Mouse (Mus musculus) stomach, embryonic 16.5 days (tissue): ENCODE data around the gene Wrnip1. TPM values are rescaled to one million over a fixed set of nuclear protein-coding genes. Genes with fewer than 3 reads are reported as not detected.

ENCODE experiments used
- ATAC-seq: fragments of 200-750 bp; cut with Nextera tagmentation; 2 replicates; pipeline ENCODE4 v1.8.0; 2017; ENCODE audit warnings: moderate number of reproducible peaks, moderate TSS enrichment; ENCODE audit not compliant: insufficient read depth, low FRiP score
- H3K27ac ChIP-seq: fragments of 300-500 bp; sonication (generic); 2 replicates; pipeline ENCODE4 v1.5.1; 2014; ENCODE audit warnings: low read length
- H3K27me3 ChIP-seq: fragments of 300-500 bp; sonication (generic); 2 replicates; pipeline ENCODE4 v1.6.1; 2014; ENCODE audit warnings: low read length, control low read depth, mixed read lengths; ENCODE audit not compliant: control insufficient read depth, insufficient read depth
- H3K36me3 ChIP-seq: fragments of 300-500 bp; sonication (generic); 2 replicates; pipeline ENCODE4 v1.6.1; 2014; ENCODE audit warnings: low read length; ENCODE audit not compliant: control insufficient read depth, insufficient read depth
- H3K4me1 ChIP-seq: fragments of 300-500 bp; sonication (generic); 2 replicates; pipeline ENCODE4 v1.6.1; 2014; ENCODE audit warnings: low read length, control low read depth, mixed read lengths; ENCODE audit not compliant: control insufficient read depth, insufficient read depth
- H3K4me2 ChIP-seq: fragments of 300-500 bp; sonication (generic); 2 replicates; pipeline ENCODE4 v1.6.1; 2014; ENCODE audit warnings: low read depth, low read length, mixed read lengths
- H3K4me3 ChIP-seq: fragments of 300-500 bp; sonication (generic); replicated peaks from 2 replicates; pipeline ENCODE4 v1.5.1; 2014; ENCODE audit warnings: mild to moderate bottlenecking, low read length
- H3K9ac ChIP-seq: fragments of 300-500 bp; sonication (generic); 2 replicates; pipeline ENCODE4 v1.6.1; 2014; ENCODE audit warnings: low read length
- H3K9me3 ChIP-seq: fragments of 300-500 bp; sonication (generic); replicated peaks from 2 replicates; pipeline ENCODE4 v1.6.1; 2016; ENCODE audit warnings: low read length, control low read depth; ENCODE audit not compliant: control insufficient read depth
- WGBS: fragments of 180-500 bp; shearing (Covaris S2); extraction: QIAGEN DNeasy Blood & Tissue Kit; methylation state at CpG from one replicate; pipeline ENCODE4 v1.1.7; 2014; 5-methylcytosine and 5-hydroxymethylcytosine counted together
- polyA plus RNA-seq: library from polyadenylated mRNA; unstranded; fragments of >200 nt; fragmentation: Nextera tagmentation; extraction: Ambion mirVana; gene quantifications from 2 replicates; pipeline ENCODE4 v1.2.1, GENCODE M21; 2015

Gene Wrnip1
- polyA plus RNA-seq, 1 experiment from 2014 or later, result 12.7 TPM

DNA sequence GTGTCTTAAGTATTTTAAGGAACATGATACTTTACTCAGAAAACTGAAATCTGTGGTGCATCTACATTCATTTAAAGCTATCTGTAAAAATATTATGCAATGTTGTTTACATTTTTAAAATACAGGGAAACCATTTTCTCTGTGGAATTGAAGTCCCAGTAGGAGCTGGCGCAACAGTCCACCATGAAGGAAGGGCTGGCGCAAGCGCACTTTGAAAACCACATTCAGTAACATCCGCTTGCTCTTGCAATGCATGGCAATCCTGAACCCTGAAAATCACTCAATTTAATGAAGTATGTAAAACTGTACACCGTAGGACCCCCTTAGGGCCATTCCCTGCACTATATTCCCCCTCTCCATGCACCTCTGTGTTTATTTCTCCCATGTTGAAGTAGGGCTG lies 32.7 kb downstream of the Wrnip1 start:
- no peak overlapping the region for H3K27ac ChIP-seq
- peaks cover 6% of the 10 kb centered on the region; the same call in 1 of the 2 replicates for H3K4me1 ChIP-seq
- H3K9me3 ChIP-seq, result no peaks in the 10 kb centered on the region
- H3K36me3 ChIP-seq, result no peaks in the 10 kb centered on the region
- no peak overlapping the region for H3K4me2 ChIP-seq
- no peaks in the 10 kb centered on the region for H3K27me3 ChIP-seq
- H3K4me3 ChIP-seq, result no peak overlapping the region
- WGBS, result 91% methylated on average over 5 of the region's 5 CpGs
- ATAC-seq, result no peak
- H3K9ac ChIP-seq, result no peak overlapping the region

DNA sequence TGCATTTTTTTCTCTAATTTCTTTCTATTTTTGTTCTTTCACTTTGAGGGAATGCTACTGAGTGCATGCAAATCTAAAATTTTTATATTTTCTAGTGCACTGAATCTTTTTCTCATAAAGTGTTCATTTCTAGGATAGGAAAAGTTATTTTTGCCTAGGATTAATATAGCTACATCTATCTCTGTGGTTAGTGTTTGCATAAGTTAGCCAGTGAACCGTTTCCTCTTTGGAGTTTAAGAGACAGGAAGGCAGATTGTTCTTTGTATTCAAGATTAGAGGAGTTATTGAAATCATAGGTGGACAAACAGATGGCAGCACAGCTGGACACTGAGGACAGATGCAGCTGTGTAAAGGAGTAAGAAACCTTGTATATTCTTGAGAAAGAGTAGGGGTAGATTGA lies 37.5 kb downstream of the Wrnip1 start:
- Histone ChIP-seq H3K4me3 (no peak overlapping the region), H3K36me3 (no peaks in the 10 kb centered on the region), H3K4me1 (no peaks in the 10 kb centered on the region), H3K27ac (no peak overlapping the region), H3K4me2 (no peak overlapping the region), H3K9me3 (no peaks in the 10 kb centered on the region), H3K9ac (no peak overlapping the region), H3K27me3 (no peaks in the 10 kb centered on the region)
- 33% methylated on average over 1 of the region's 1 CpGs for WGBS
- ATAC-seq, result no peak

GRCm38 (mm10) chr13:32841349-32841748 lies 39.5 kb downstream of the Wrnip1 start:
- no peaks in the 10 kb centered on the region for H3K9me3 ChIP-seq
- ATAC-seq, result no peak
- H3K4me1 ChIP-seq, result no peaks in the 10 kb centered on the region
- no peak overlapping the region for H3K27ac ChIP-seq
- H3K4me2 ChIP-seq, result no peak overlapping the region
- no peak overlapping the region for H3K9ac ChIP-seq
- no peaks in the 10 kb centered on the region for H3K36me3 ChIP-seq
- H3K27me3 ChIP-seq, result no peaks in the 10 kb centered on the region
- 95% methylated on average over 3 of the region's 3 CpGs for WGBS
- H3K4me3 ChIP-seq, result no peak overlapping the region

- Histone ChIP-seq H3K27me3 (no peaks in the 10 kb centered on the region), H3K4me2 (no peak overlapping the region), H3K9me3 (no peaks in the 10 kb centered on the region), H3K4me1 (peaks cover 21% of the 10 kb centered on the region), H3K4me3 (no peak overlapping the region), H3K27ac (no peak overlapping the region), H3K9ac (no peak overlapping the region), H3K36me3 (no peaks in the 10 kb centered on the region)
- no peak for ATAC-seq
Measured at GRCm38 (mm10) chr13:32846221-32846620, 44.4 kb downstream of the Wrnip1 start.

DNA sequence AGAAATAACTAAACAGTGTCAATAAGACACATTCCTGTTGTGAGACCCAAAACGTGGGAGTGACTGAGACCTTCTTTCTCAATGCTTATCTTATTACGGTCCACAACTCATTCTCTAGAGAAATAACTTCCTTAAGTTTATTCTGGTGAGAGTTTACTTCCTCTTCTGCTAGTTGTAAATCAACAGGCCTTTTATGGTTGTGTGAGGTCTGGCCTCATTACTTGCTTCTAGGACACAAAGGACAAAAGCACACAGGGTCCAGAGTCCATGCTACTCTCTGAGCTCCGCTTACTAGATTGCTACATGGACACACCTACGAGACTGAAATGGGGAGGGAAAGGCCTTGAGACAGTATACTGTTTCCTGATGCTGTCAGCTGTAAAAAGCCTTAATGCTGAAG lies 47.3 kb downstream of the Wrnip1 start:
- Histone ChIP-seq H3K4me3 (no peak overlapping the region), H3K9me3 (no peaks in the 10 kb centered on the region), H3K9ac (0 out of 2 replicates have a peak overlapping the region, but pooled peaks have one; percentile 24), H3K4me1 (peaks cover 26% of the 10 kb centered on the region), H3K27ac (peak overlapping the region; percentile 80), H3K4me2 (peak overlapping the region; percentile 41), H3K36me3 (no peaks in the 10 kb centered on the region), H3K27me3 (no peaks in the 10 kb centered on the region)
- peak; percentile 85 for ATAC-seq
- 26% methylated on average over 4 of the region's 4 CpGs for WGBS

- peak; percentile 68 for ATAC-seq
- H3K4me3 ChIP-seq, result no peak overlapping the region
Measured at GRCm38 (mm10) chr13:32849531-32850123, 47.8 kb downstream of the Wrnip1 start.

GRCm38 (mm10) chr13:32850156-32850555 lies 48.3 kb downstream of the Wrnip1 start:
- 67% methylated on average over 1 of the region's 1 CpGs for WGBS
- peaks cover 26% of the 10 kb centered on the region for H3K4me1 ChIP-seq
- H3K4me2 ChIP-seq, result peak overlapping the region; percentile 41
- H3K36me3 ChIP-seq, result no peaks in the 10 kb centered on the region
- H3K9ac ChIP-seq, result no peak overlapping the region
- ATAC-seq, result 0 out of 2 replicates have a peak, but pooled peaks have one; percentile 6
- peak overlapping the region; percentile 37; the same call in 1 of the 2 replicates for H3K4me3 ChIP-seq
- H3K27ac ChIP-seq, result peak overlapping the region; percentile 80
- H3K27me3 ChIP-seq, result no peaks in the 10 kb centered on the region
- no peaks in the 10 kb centered on the region for H3K9me3 ChIP-seq

More at GRCm38 (mm10) chr13:32849531-32850123, 47.8 kb downstream of the Wrnip1 start:
- peak overlapping the region; percentile 80 for H3K27ac ChIP-seq
- H3K4me1 ChIP-seq, result peaks cover 26% of the 10 kb centered on the region
- 0 out of 2 replicates have a peak overlapping the region, but pooled peaks have one; percentile 24 for H3K9ac ChIP-seq
- H3K4me2 ChIP-seq, result peak overlapping the region; percentile 41
- H3K27me3 ChIP-seq, result no peaks in the 10 kb centered on the region
- no peaks in the 10 kb centered on the region for H3K36me3 ChIP-seq
- H3K9me3 ChIP-seq, result no peaks in the 10 kb centered on the region

GRCm38 (mm10) chr13:32850668-32851404 lies 49.0 kb downstream of the Wrnip1 start, which contains the start of gene Serpinb1a:
Gene Serpinb1a (minus strand): TSS chr13:32851185.
- Histone ChIP-seq H3K36me3 (no peaks in the 10 kb centered on the region), H3K4me1 (peaks cover 26% of the 10 kb centered on the region), H3K27ac (peak within 1 kb of the TSS; percentile 80), H3K4me2 (peak within 1 kb of the TSS; percentile 41), H3K4me3 (peak within 1 kb of the TSS; percentile 37), H3K9me3 (no peaks in the 10 kb centered on the region), H3K9ac (peak within 1 kb of the TSS; percentile 60), H3K27me3 (no peaks in the 10 kb centered on the region)
- 49% methylated on average over 10 of the region's 10 CpGs for WGBS
- peak; percentile 67 for ATAC-seq

DNA sequence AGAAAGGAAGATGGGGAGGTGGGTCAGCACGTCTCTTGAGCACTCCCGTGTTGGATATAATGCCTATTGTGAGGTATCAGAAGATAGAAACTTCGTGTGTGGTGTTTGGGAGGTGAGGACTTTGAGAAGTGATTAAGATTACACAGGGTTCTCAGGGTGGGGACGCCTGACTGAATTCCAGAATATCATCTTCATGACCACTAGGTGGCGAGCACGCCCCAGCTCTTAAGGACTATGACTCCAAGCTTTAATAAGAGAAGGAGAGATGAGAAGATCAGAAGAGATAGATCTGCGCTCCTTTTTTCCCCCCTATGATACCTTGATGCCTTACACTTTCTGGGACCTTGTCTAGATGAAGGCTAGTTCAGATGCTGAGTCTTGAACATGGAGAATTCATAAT lies 50.1 kb downstream of the Wrnip1 start:
- H3K9me3 ChIP-seq, result no peaks in the 10 kb centered on the region
- H3K4me1 ChIP-seq, result peaks cover 26% of the 10 kb centered on the region
- WGBS, result 12% methylated on average over 7 of the region's 7 CpGs
- no peaks in the 10 kb centered on the region for H3K27me3 ChIP-seq
- no peak overlapping the region for H3K4me3 ChIP-seq
- no peak overlapping the region for H3K4me2 ChIP-seq
- no peak overlapping the region for H3K9ac ChIP-seq
- H3K36me3 ChIP-seq, result no peaks in the 10 kb centered on the region
- ATAC-seq, result peak; percentile 26; the same call in 1 of the 2 replicates
- H3K27ac ChIP-seq, result no peak overlapping the region
